Mouse (Mus musculus) liver, postnatal 0 days (tissue): ENCODE measurements around the gene Jagn1.

Source experiments
- CTCF ChIP-seq: sonication (generic); IDR thresholded peaks from 2 replicates; pipeline ENCODE4 v1.5.1; 2016; ENCODE audit warnings: antibody characterized with exemption, low read depth
- EP300 ChIP-seq: IDR thresholded peaks from 2 replicates; pipeline ENCODE4 v1.6.1; 2016; ENCODE audit warnings: antibody characterized with exemption, low read depth, mild to moderate bottlenecking

DNA sequence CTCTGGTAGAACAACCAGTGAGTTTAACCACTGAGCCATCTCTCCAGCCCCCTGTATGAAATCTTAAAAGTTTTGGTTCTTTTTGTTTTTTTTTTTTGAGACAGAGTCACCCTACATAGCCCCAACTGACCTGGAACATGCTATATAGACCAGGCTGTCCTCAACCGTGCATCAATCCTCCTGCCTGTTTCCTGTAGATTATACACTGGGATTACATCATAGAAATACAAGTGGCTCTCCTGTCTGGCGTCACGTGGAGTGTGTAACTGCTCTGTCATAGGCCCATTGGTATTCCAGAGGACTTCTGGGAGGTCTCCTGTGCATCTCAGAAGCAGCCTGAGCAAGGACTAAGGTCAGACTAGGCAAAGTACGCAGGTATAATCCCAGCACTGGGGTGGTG lies 19.4 kb upstream of the Jagn1 start:
- TF ChIP-seq CTCF, result no peak
- no peak for TF ChIP-seq EP300
